Mouse (Mus musculus) ovary, adult 10 weeks (tissue): ENCODE data around the gene Scamp4. TPM values are rescaled to one million over a fixed set of nuclear protein-coding genes. Genes with fewer than 3 reads are reported as not detected.

Source experiments
- polyA plus RNA-seq: library from polyadenylated mRNA; stranded (reverse); fragments of 350-450 nt; fragmentation: Illumina TruSeq; extraction: RNeasy Lipid Tissue Mini Kit (QIAGEN cat#74804); gene quantifications from one replicate; pipeline ENCODE4 v1.2.3, GENCODE M21; 2014

Gene Scamp4
- polyA plus RNA-seq, result not detected

DNA sequence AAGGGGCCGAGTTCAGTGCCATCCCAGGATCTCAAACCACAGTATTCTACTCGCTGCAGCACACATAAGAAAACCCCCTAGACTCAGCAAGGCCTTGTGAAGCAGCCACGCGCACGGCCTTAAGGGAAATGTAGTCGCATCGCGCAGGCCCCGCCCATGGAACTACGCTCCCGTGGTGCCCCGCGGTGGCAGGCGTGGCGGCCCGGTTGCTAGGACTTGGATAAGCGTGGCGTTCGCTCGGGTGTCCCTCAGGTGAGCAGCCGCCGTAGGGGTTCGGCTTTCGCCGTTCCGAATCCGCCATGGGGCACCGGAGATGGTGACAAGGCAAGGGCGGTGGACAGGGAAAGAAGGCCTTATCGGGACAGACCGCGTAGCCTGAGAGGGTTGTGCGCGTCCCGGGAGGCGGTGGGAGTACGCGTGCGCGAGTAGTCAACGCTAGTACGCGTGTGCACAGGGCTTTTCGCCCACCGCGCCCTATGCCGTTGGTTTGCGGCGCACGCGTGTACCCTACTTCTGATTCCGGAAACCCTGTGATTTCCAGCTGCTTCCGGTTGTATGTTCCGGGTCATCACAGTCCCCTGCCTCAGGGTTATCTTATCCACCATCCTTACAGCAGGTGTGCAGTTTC is at the start of gene Scamp4, which contains the start of gene Adat3:
Scamp4 (plus strand) TSS at position 175 of the 628 bp plus-strand sequence.
Adat3 (plus strand) TSS at position 183 of the 628 bp plus-strand sequence.

DNA sequence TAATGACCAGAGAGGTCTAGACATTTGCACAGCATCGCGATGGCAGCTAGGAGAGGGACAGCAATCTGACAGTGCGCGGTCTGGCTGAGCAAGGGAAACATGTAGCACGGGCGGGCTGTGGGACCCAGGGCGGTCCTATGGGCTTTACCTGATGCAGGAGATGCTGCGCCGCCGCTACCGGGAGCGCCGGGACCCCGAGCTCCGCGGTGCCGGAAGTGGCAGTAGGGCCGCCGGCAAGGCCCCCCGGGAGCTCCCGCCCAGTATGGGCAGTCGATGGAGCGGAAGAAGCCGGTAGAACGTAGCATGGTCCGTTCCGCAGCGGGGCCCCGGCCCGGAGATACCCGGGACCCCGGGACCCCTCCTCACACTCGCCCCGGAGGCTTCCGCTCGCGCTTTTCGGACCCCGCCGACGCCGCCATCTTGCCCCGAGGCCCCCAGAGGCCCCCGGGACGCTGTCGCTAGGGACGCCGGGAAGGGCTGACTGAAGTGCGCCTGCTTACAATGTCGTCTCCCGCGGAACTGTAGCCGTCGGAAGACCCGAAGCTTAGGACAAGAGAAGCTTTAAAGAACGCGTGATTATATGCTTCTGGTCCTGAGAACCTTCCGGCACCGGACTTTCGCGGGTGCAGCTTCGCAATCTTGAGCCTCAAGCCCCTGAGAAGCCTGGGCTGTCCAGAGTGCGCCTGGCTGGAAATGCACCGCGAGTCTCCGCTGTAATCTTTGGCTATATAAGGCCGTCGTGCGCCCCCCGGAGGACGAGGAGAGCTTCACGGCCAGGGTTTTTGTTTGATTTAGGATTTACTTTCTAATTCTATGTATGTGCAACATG is 41.3 kb upstream of the Scamp4 start, which contains the start of gene Rexo1:
Rexo1 (minus strand) TSS at position 445 of the 829 bp plus-strand sequence.

DNA sequence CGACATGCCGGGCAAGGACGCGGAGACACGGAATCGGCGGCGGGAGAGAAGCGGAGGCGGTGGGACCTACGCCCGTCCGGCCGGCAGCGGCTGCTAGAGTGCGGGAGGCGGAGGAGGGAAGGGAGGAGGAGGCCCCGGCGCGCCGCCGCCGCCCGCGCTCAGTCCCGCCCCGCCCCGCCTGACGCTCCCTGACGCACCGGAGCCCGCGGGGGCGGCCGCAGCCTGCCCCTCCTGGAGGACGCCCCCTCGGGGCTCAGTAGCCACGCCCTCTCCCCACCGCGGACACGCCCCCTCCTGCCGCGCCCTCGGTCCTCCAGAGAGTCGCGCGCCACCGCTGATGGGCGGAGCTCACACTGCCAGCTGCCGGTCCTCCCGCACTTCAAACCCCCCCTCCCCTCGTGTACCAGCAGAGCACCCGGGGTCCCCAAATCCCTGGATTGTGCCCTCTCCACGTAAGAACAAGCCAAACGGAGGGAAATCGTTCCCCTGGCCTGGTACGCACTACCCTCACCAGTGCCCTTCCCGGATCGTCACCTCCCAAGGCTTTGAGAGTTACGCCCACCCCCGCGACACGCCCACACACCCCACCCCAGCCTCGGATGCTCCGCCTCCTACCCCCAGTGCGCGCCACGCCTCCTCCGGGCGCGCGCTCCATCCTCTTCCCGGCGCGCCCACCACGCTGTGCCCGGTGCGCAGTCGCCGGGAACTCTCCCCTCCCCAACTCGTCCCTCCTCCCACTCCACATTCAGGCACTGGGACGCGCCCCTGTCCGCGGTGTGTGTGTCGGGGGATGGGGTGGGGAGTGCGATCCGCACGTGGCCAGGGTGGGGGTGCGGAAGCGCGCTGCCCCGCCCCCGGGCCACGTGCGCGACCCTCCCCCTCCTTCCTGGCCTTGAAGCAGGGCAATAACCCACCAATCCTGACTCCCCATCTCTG is 25.2 kb upstream of the Scamp4 start, which contains the start of gene Klf16:
Klf16 (minus strand) TSS at position 127 of the 936 bp plus-strand sequence.

DNA sequence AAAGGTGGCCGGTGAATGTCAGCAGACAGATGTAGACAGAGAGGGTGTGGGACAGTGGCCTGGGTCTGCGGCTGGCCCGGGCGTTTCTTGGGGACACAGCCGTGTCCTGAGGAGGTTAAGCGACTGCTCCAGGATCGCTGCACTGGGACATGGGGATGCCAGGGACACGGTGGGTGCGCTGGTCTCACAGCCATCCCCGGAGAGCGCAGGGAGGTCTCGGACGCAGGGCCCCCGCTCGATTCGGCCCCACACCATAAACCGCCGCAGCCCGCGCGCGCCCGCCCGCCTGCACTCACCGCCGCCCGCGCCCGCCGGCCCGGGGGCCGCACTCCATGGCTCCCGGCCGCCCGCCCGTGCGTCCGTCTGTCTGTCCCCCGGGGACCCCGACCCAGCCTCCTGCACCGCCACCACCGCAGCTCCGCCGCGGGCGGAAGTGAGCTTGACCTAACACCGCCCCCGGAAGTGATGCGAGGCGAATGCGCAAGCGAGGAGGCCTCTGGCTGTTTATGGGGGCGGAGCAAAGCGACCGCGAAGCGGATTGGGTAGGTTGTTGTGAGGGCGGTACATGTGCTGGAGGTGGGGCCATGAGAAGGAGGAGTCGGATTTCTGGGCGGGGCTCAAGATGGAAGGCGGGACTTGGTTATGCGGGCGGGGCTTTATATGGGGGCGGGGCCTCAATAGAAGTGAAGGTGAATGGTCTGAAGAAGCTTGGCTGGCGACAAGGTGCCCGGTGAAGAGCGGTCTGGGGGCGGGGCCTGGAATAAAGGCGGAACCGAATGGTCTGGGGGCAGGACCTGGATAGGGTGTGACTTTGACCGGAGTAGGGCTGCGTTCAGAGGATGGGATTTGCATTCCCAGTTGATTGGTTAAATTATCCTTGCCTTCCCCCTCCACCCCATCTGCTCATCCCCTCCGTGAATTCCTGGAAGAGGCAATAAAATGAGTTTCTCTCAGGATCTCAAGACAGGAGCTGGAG is 12.5 kb upstream of the Scamp4 start, which contains the start of gene Abhd17a:
Abhd17a (minus strand) TSS at position 463 of the 976 bp plus-strand sequence.

DNA sequence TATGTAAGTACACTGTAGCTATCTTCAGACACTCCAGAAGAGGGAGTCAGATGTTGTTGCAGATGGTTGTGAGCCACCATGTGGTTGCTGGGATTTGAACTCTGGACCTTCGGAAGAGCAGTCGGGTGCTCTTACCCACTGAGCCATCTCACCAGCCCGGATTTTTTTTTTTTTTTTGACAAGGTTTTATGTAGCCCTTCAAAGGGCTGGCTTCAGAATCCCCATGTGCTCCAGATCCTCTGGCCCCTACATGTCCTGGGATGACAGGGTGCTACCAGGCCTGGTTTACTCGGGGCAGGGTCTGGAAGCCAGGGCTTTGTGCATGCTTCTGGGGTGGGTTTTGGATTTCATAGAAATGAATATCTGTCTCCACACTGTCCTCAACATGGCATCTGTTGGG is 3.0 kb downstream of the Scamp4 start, which contains the start of gene Gm49322:
Gm49322 (plus strand) TSS at position 301 of the 400 bp plus-strand sequence.

DNA sequence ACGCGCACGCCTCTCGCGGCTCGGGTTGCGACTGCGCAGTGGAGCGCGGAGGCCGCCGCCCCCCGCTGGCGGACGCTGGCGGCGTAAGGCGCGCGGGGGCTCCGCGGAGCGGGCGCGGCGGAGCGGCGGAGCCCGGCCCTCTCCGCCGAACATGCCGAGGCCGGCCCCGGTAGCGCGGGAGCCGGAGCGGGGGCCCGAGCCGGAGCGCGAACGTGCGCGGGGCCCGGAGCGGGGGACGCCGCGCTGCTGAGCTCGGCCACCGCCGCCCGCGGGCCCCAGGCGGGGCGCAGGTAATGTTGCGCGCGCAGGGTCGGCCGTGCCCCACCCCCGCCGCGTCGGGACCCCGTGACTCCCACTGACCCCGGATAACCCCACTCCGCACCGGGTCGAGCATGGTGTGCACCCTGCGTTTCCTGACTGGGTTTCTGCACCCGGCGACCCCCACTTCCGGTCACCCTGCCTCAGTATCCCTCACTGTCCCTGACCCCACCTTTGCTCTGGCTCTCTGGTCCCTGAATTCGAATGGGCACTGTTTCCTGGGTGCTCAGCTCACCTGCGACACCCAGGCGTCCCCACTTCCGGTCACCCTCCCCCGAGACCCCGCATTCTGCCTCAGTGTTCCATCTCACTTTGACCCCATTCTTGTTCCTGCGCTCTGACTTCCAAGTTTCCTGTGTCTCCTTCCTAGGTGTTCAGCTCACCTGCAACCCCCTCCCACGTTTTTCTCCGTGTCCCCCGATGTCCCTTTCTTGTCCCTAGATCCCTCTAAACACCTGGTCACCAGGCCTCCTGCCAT is 20.2 kb downstream of the Scamp4 start, which contains the start of gene Csnk1g2:
Csnk1g2 (plus strand) TSS at position 178 of the 796 bp plus-strand sequence.

DNA sequence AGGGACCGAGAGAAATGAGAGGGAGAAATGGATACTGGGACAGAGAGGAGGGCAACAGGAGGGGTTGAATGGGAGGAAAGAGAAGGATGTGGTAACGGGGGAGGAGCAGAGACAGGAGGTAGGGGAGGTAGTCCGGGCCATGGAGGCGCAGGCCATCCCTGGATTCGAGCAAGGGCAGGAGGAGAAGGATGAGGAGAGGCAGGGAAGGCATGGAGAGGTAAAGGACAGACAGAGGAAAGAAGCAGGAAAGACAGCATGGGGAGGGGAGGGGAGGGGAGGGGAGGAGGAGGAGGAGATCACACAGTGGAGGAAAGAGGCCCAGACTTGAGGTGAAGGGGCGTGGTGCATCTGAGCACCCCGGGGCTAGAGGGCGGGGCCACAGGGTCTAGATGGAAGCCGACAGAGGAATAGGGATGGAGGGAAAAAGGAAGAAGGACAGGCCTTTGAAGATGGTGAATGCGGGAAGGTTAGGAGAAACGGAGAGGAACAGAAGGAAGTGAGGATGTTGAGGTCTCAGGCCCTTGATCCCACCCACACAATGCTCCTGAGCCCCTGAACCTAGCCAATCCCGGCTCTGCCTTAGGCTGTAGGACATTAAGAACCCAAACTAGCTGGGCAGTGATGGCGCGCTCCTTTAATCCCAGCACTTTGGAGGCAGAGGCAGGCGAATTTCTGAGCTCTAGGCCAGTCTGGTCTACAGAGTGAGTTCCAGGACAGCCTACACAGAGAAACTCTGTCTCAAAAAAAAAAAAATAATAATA is 54.4 kb downstream of the Scamp4 start, which contains the start of gene Btbd2:
Btbd2 (minus strand) TSS at position 209 of the 761 bp plus-strand sequence.

Other genes with a start within 250 kb of the Scamp4 start
- not detected for gene Plk5, start 246.4 kb upstream of the Scamp4 start, polyA plus RNA-seq
- 29.8 TPM for gene Mex3d, start 215.2 kb upstream of the Scamp4 start, polyA plus RNA-seq
- gene Mbd3, start 203.3 kb upstream of the Scamp4 start, polyA plus RNA-seq, result not detected
- gene Uqcr11, start 196.0 kb upstream of the Scamp4 start, polyA plus RNA-seq, result not detected
- 6.6 TPM for gene Tcf3, start 169.2 kb upstream of the Scamp4 start, polyA plus RNA-seq
- gene Onecut3, start 108.0 kb upstream of the Scamp4 start, polyA plus RNA-seq, result not detected
- gene Atp8b3, start 63.7 kb upstream of the Scamp4 start, polyA plus RNA-seq, result not detected
- gene Rexo1, start 41.3 kb upstream of the Scamp4 start, polyA plus RNA-seq, result 0.77 TPM
- 3.8 TPM for gene Klf16, start 25.6 kb upstream of the Scamp4 start, polyA plus RNA-seq
- gene Abhd17a, start 12.5 kb upstream of the Scamp4 start, polyA plus RNA-seq, result not detected
- gene Adat3, start within 50 bp of the Scamp4 start, polyA plus RNA-seq, result not detected
- gene Gm49322, start 3.1 kb downstream of the Scamp4 start, polyA plus RNA-seq, result not detected
- gene Csnk1g2, start 20.0 kb downstream of the Scamp4 start, polyA plus RNA-seq, result 0.77 TPM
- gene Btbd2, start 54.2 kb downstream of the Scamp4 start, polyA plus RNA-seq, result 0.51 TPM
- 1.5 TPM for gene Mknk2, start 75.2 kb downstream of the Scamp4 start, polyA plus RNA-seq
- 3.1 TPM for gene Mob3a, start 99.1 kb downstream of the Scamp4 start, polyA plus RNA-seq
- gene Izumo4, start 99.3 kb downstream of the Scamp4 start, polyA plus RNA-seq, result 0.46 TPM
- 8.9 TPM for gene Ap3d1, start 139.4 kb downstream of the Scamp4 start, polyA plus RNA-seq
- 3.4 TPM for gene Dot1l, start 152.3 kb downstream of the Scamp4 start, polyA plus RNA-seq
- 6.4 TPM for gene Sf3a2, start 195.3 kb downstream of the Scamp4 start, polyA plus RNA-seq
- gene Plekhj1, start 195.8 kb downstream of the Scamp4 start, polyA plus RNA-seq, result 2.9 TPM
- gene Amh, start 202.4 kb downstream of the Scamp4 start, polyA plus RNA-seq, result not detected
- gene Jsrp1, start 210.6 kb downstream of the Scamp4 start, polyA plus RNA-seq, result not detected
- 134 TPM for gene Oaz1, start 223.8 kb downstream of the Scamp4 start, polyA plus RNA-seq
- not detected for gene Lingo3, start 241.2 kb downstream of the Scamp4 start, polyA plus RNA-seq